Mouse (Mus musculus): ENCODE data around the gene Ccdc191. TPM values are rescaled to one million over a fixed set of nuclear protein-coding genes. Genes with fewer than 3 reads are reported as not detected.

The Ccdc191 gene
- polyA plus RNA-seq, 1 experiment from 2014 or later: 6.5 TPM

- 0 out of 2 replicates have a peak, but pooled peaks cover 8% of the 10 kb centered on the region for H3K36me3 ChIP-seq (ENCODE audit: inconsistent target)
- H3K79me2 ChIP-seq (ENCODE audit: inconsistent target): no peaks in the 10 kb centered on the region
- H3K4me3 ChIP-seq (ENCODE audit: inconsistent target): no peak overlapping the region
- WGBS (ENCODE audit: missing documents): 100% methylated on average over 2 of the region's 2 CpGs
- H3K27ac ChIP-seq: no peak overlapping the region
Observed at GRCm38 (mm10) chr16:43908881-43909280, 19.3 kb downstream of the Ccdc191 start.

- Histone ChIP-seq H3K27ac (no peak overlapping the region), H3K4me3 (ENCODE audit: inconsistent target) (no peak overlapping the region), H3K79me2 (ENCODE audit: inconsistent target) (no peaks in the 10 kb centered on the region), H3K36me3 (ENCODE audit: inconsistent target) (no peaks in the 10 kb centered on the region)
- WGBS (ENCODE audit: missing documents): 70% methylated on average over 3 of the region's 3 CpGs
Observed at GRCm38 (mm10) chr16:43918867-43919266, 29.3 kb downstream of the Ccdc191 start.

GRCm38 (mm10) chr16:43922024-43922423 is 32.4 kb downstream of the Ccdc191 start:
- 87% methylated on average over 2 of the region's 2 CpGs for WGBS (ENCODE audit: missing documents)
- Histone ChIP-seq H3K27ac (no peak overlapping the region), H3K79me2 (ENCODE audit: inconsistent target) (no peaks in the 10 kb centered on the region), H3K4me3 (ENCODE audit: inconsistent target) (no peak overlapping the region), H3K36me3 (ENCODE audit: inconsistent target) (no peaks in the 10 kb centered on the region)

- WGBS (ENCODE audit: missing documents): 78% methylated on average over 3 of the region's 3 CpGs
Observed at GRCm38 (mm10) chr16:43922630-43923029, 33.0 kb downstream of the Ccdc191 start.

GRCm38 (mm10) chr16:43925001-43925558 is 35.5 kb downstream of the Ccdc191 start:
- Histone ChIP-seq H3K36me3 (ENCODE audit: inconsistent target) (no peaks in the 10 kb centered on the region), H3K4me3 (ENCODE audit: inconsistent target) (no peak overlapping the region), H3K79me2 (ENCODE audit: inconsistent target) (no peaks in the 10 kb centered on the region), H3K27ac (no peak overlapping the region)
- WGBS (ENCODE audit: missing documents): 86% methylated on average over 6 of the region's 6 CpGs

More at GRCm38 (mm10) chr16:43922630-43923029, 33.0 kb downstream of the Ccdc191 start:
- H3K36me3 ChIP-seq (ENCODE audit: inconsistent target): no peaks in the 10 kb centered on the region
- H3K4me3 ChIP-seq (ENCODE audit: inconsistent target): no peak overlapping the region
- H3K27ac ChIP-seq: no peak overlapping the region
- no peaks in the 10 kb centered on the region for H3K79me2 ChIP-seq (ENCODE audit: inconsistent target)

- Histone ChIP-seq H3K79me2 (ENCODE audit: inconsistent target) (no peaks in the 10 kb centered on the region), H3K36me3 (ENCODE audit: inconsistent target) (no peaks in the 10 kb centered on the region), H3K27ac (no peak overlapping the region), H3K4me3 (ENCODE audit: inconsistent target) (no peak overlapping the region)
- whole genome bisulfite sequencing (ENCODE audit: missing documents): 92% methylated on average over 1 of the region's 1 CpGs
Observed at GRCm38 (mm10) chr16:43925846-43926245, 36.2 kb downstream of the Ccdc191 start.

GRCm38 (mm10) chr16:43926341-43926859 is 36.8 kb downstream of the Ccdc191 start, which contains the start of gene Qtrt2:
Qtrt2 (minus strand) TSS chr16:43926809.
- WGBS (ENCODE audit: missing documents): 83% methylated on average over 6 of the region's 6 CpGs
- no peaks in the 10 kb centered on the region for H3K79me2 ChIP-seq (ENCODE audit: inconsistent target)
- no peak within 1 kb of the TSS for H3K4me3 ChIP-seq (ENCODE audit: inconsistent target)
- no peaks in the 10 kb centered on the region for H3K36me3 ChIP-seq (ENCODE audit: inconsistent target)
- H3K27ac ChIP-seq: no peak within 1 kb of the TSS

- H3K4me3 ChIP-seq (ENCODE audit: inconsistent target): no peak overlapping the region
- H3K79me2 ChIP-seq (ENCODE audit: inconsistent target): no peaks in the 10 kb centered on the region
- H3K36me3 ChIP-seq (ENCODE audit: inconsistent target): no peaks in the 10 kb centered on the region
- no peak overlapping the region for H3K27ac ChIP-seq
Observed at GRCm38 (mm10) chr16:43930577-43930976, 41.0 kb downstream of the Ccdc191 start.

- H3K27ac ChIP-seq: no peak overlapping the region
- no peak overlapping the region for H3K4me3 ChIP-seq (ENCODE audit: inconsistent target)
- H3K36me3 ChIP-seq (ENCODE audit: inconsistent target): no peaks in the 10 kb centered on the region
- WGBS (ENCODE audit: missing documents): 95% methylated on average over 3 of the region's 3 CpGs
- no peaks in the 10 kb centered on the region for H3K79me2 ChIP-seq (ENCODE audit: inconsistent target)
Observed at GRCm38 (mm10) chr16:43931502-43931901, 41.9 kb downstream of the Ccdc191 start.

- Histone ChIP-seq H3K4me3 (ENCODE audit: inconsistent target) (no peak overlapping the region), H3K27ac (no peak overlapping the region), H3K36me3 (ENCODE audit: inconsistent target) (no peaks in the 10 kb centered on the region), H3K79me2 (ENCODE audit: inconsistent target) (no peaks in the 10 kb centered on the region)
- 92% methylated on average over 7 of the region's 7 CpGs for WGBS (ENCODE audit: missing documents)
Observed at GRCm38 (mm10) chr16:43932319-43932718, 42.7 kb downstream of the Ccdc191 start.

GRCm38 (mm10) chr16:43933041-43933440 is 43.4 kb downstream of the Ccdc191 start:
- no peaks in the 10 kb centered on the region for H3K36me3 ChIP-seq (ENCODE audit: inconsistent target)
- H3K27ac ChIP-seq: no peak overlapping the region
- H3K4me3 ChIP-seq (ENCODE audit: inconsistent target): no peak overlapping the region
- no peaks in the 10 kb centered on the region for H3K79me2 ChIP-seq (ENCODE audit: inconsistent target)
- WGBS (ENCODE audit: missing documents): 91% methylated on average over 5 of the region's 6 CpGs

GRCm38 (mm10) chr16:43934856-43935255 is 45.3 kb downstream of the Ccdc191 start:
- 97% methylated on average over 8 of the region's 8 CpGs for WGBS (ENCODE audit: missing documents)
- Histone ChIP-seq H3K36me3 (ENCODE audit: inconsistent target) (no peaks in the 10 kb centered on the region), H3K27ac (no peak overlapping the region), H3K79me2 (ENCODE audit: inconsistent target) (no peaks in the 10 kb centered on the region), H3K4me3 (ENCODE audit: inconsistent target) (no peak overlapping the region)

- 90% methylated on average over 3 of the region's 3 CpGs for WGBS (ENCODE audit: missing documents)
- Histone ChIP-seq H3K27ac (no peak overlapping the region), H3K4me3 (ENCODE audit: inconsistent target) (no peak overlapping the region), H3K79me2 (ENCODE audit: inconsistent target) (no peaks in the 10 kb centered on the region), H3K36me3 (ENCODE audit: inconsistent target) (no peaks in the 10 kb centered on the region)
Observed at GRCm38 (mm10) chr16:43935367-43935766, 45.8 kb downstream of the Ccdc191 start.

GRCm38 (mm10) chr16:43935892-43936291 is 46.3 kb downstream of the Ccdc191 start:
- 98% methylated on average over 3 of the region's 3 CpGs for WGBS (ENCODE audit: missing documents)
- H3K27ac ChIP-seq: no peak overlapping the region
- no peak overlapping the region for H3K4me3 ChIP-seq (ENCODE audit: inconsistent target)
- no peaks in the 10 kb centered on the region for H3K36me3 ChIP-seq (ENCODE audit: inconsistent target)
- no peaks in the 10 kb centered on the region for H3K79me2 ChIP-seq (ENCODE audit: inconsistent target)

- WGBS (ENCODE audit: missing documents): 92% methylated on average over 4 of the region's 4 CpGs
- Histone ChIP-seq H3K36me3 (ENCODE audit: inconsistent target) (no peaks in the 10 kb centered on the region), H3K4me3 (ENCODE audit: inconsistent target) (no peak overlapping the region), H3K27ac (no peak overlapping the region), H3K79me2 (ENCODE audit: inconsistent target) (no peaks in the 10 kb centered on the region)
Observed at GRCm38 (mm10) chr16:43940846-43941245, 51.2 kb downstream of the Ccdc191 start.

GRCm38 (mm10) chr16:43945351-43945750 is 55.8 kb downstream of the Ccdc191 start:
- Histone ChIP-seq H3K4me3 (ENCODE audit: inconsistent target) (no peak overlapping the region), H3K36me3 (ENCODE audit: inconsistent target) (no peaks in the 10 kb centered on the region), H3K79me2 (ENCODE audit: inconsistent target) (no peaks in the 10 kb centered on the region), H3K27ac (no peak overlapping the region)
- WGBS (ENCODE audit: missing documents): 87% methylated on average over 3 of the region's 3 CpGs

Measured in macrophage (primary cell).